ENCODE assay signal across 22 mouse cellular contexts in the genomic region with DNA sequence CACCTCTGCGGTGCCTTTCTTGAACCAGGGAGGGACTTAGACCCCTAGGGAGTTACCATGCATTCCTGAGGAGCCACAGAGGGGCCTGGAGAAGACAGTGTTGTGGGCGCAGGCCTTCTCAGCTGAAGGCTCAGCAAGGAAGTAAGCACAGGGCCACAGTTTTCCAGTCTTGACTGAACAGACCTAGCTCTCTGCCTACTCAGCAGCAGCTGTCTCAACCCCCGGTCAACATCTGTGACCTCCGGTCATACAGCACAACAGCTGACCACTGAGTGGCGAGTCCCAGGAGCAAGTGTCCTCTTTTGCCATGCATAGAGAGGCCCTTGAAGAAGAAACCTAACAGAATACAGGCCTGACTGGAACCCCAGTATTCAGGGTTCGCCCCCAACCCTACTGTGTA. TPM values are rescaled to one million over a fixed set of nuclear protein-coding genes. Genes with fewer than 3 reads are reported as not detected.
DNase-seq lines count a peak whose midpoint lies in the region; ATAC-seq and TF ChIP-seq lines count a peak whose summit lies in the region.
"Had no signal": no experiment of that assay in that cellular context is flagged by ENCODE, and none has a peak within 500 bp of the region (broad histone marks: within the 10 kb centered on the region; RNA-seq: fewer than 3 reads in every experiment).

No protein-coding gene starts in this region.

- no peak for TF ChIP-seq POLR2A in liver, adult 2 months (IDR thresholded peaks at IDR 0.05; ENCODE audit: extremely low read depth, insufficient read depth, low read length)

- ATAC-seq in liver, embryonic 11.5 days (replicated peaks; ENCODE audit: low FRiP score): no peak
- peak; percentile 31 for ATAC-seq in liver, postnatal 0 days
- ATAC-seq in erythroblast, adult 5-6 weeks (replicated peaks; ENCODE audit: low FRiP score, poor library complexity, severe bottlenecking): no peak
- ATAC-seq: activated CD4-positive, CD25-positive, alpha-beta regulatory T cell, adult 4 months; forebrain, embryonic 13.5 days; hindbrain, embryonic 16.5 days; intestine, embryonic 15.5 days had no signal

- H3K9ac ChIP-seq in liver, adult 2 months (ENCODE audit: low read depth, low read length): peak overlapping the region; percentile 10; the same call in 1 of the 2 replicates
- no peak overlapping the region for H3K9ac ChIP-seq in liver, embryonic 11.5 days (ENCODE audit: low read depth, low read length)
- peak overlapping the region; percentile 26; the same call in 1 of the 2 replicates for H3K9ac ChIP-seq in liver, postnatal 0 days (replicated peaks)
- H3K9ac ChIP-seq: embryonic facial prominence, embryonic 13.5 days; forebrain, embryonic 13.5 days; intestine, embryonic 15.5 days; limb, embryonic 12.5 days; lung, embryonic 14.5 days had no signal

- H3K9me3 ChIP-seq in liver, embryonic 11.5 days (ENCODE audit: control insufficient read depth, low read length): no peaks in the 10 kb centered on the region
- H3K9me3 ChIP-seq in liver, postnatal 0 days (ENCODE audit: low read length): no peaks in the 10 kb centered on the region
- H3K9me3 ChIP-seq: forebrain, embryonic 13.5 days; heart, embryonic 10.5 days; intestine, embryonic 15.5 days; limb, embryonic 12.5 days had no signal

- peaks cover 19% of the 10 kb centered on the region for H3K36me3 ChIP-seq in liver, adult 2 months (ENCODE audit: control insufficient read depth, insufficient read depth, low read length)
- peaks cover 32% of the 10 kb centered on the region for H3K36me3 ChIP-seq in liver, embryonic 11.5 days (ENCODE audit: control insufficient read depth, insufficient read depth, low read length)
- peaks cover 87% of the 10 kb centered on the region for H3K36me3 ChIP-seq in liver, postnatal 0 days (replicated peaks; ENCODE audit: insufficient read depth, low read length)

- H3K79me2 ChIP-seq in liver, adult 2 months (ENCODE audit: control insufficient read depth, insufficient read depth, low read length): peaks cover 77% of the 10 kb centered on the region

- TF ChIP-seq EP300 in liver, postnatal 0 days (IDR thresholded peaks at IDR 0.05; ENCODE audit: low read depth): no peak

- H3K27me3 ChIP-seq in liver, adult 2 months (ENCODE audit: control insufficient read depth, insufficient read depth, low read length): no peaks in the 10 kb centered on the region
- H3K27me3 ChIP-seq in liver, embryonic 11.5 days (replicated peaks; ENCODE audit: control insufficient read depth, insufficient read depth, low read length): no peaks in the 10 kb centered on the region
- H3K27me3 ChIP-seq in liver, postnatal 0 days (ENCODE audit: insufficient read depth, low read length): no peaks in the 10 kb centered on the region
- H3K27me3 ChIP-seq: embryonic facial prominence, embryonic 13.5 days; forebrain, embryonic 13.5 days; intestine, embryonic 15.5 days; limb, embryonic 12.5 days had no signal

- DNase-seq in heart, adult 11 months: peak; percentile 95
- no peak for DNase-seq in heart, postnatal 10 days
- DNase-seq in liver, adult 2 months (ENCODE audit: extremely low read depth, low read depth, low spot score): peak; percentile 56
- no peak for DNase-seq in liver, embryonic 11.5 days (ENCODE audit: low spot score)
- DNase-seq in kidney, postnatal 14 days: peak; percentile 50
- DNase-seq in liver, postnatal 0 days: no peak
- DNase-seq: adrenal gland, adult 8-10 months; cerebellum, adult 2 months; cerebellum, postnatal 36 days; embryo, embryonic 11 days; gastrocnemius, adult 2 months; lung, embryonic 14.5 days had no signal

- intact Hi-C loops in heart, postnatal 10 days (cut with DNase I): no loop called here

- no peak overlapping the region for H3K4me2 ChIP-seq in liver, embryonic 11.5 days
- no peak overlapping the region for H3K4me2 ChIP-seq in liver, postnatal 0 days (ENCODE audit: low read depth, low read length)
- H3K4me2 ChIP-seq: embryonic facial prominence, embryonic 13.5 days; forebrain, embryonic 13.5 days; intestine, embryonic 15.5 days; limb, embryonic 12.5 days; lung, embryonic 14.5 days had no signal

- H3K4me1 ChIP-seq in liver, adult 2 months (ENCODE audit: control insufficient read depth, insufficient read depth, low read length): peaks cover 38% of the 10 kb centered on the region
- H3K4me1 ChIP-seq in liver, embryonic 11.5 days (replicated peaks; ENCODE audit: control insufficient read depth, insufficient read depth, low read length): no peaks in the 10 kb centered on the region; the same call in none of the 2 replicates
- peaks cover 54% of the 10 kb centered on the region for H3K4me1 ChIP-seq in liver, postnatal 0 days (ENCODE audit: insufficient read depth)

- H3K4me3 ChIP-seq in liver, adult 2 months (ENCODE audit: insufficient read depth, low read depth, low read length): no peak overlapping the region
- no peak overlapping the region for H3K4me3 ChIP-seq in liver, embryonic 11.5 days (ENCODE audit: low read depth, low read length)
- no peak overlapping the region for H3K4me3 ChIP-seq in liver, postnatal 0 days (ENCODE audit: low read depth, low read length)
- H3K4me3 ChIP-seq: embryonic facial prominence, embryonic 13.5 days; forebrain, embryonic 13.5 days; gastrocnemius, adult 2 months; heart, embryonic 10.5 days; intestine, embryonic 15.5 days; layer of hippocampus, adult 2 months; limb, embryonic 12.5 days had no signal

- WGBS in liver, adult 2 months: 48% methylated on average over 6 of the region's 6 CpGs
- 84% methylated on average over 6 of the region's 6 CpGs for WGBS in liver, embryonic 11.5 days
- 73% methylated on average over 6 of the region's 6 CpGs for WGBS in liver, postnatal 0 days (ENCODE audit: insufficient replicate concordance)

- TF ChIP-seq CTCF in liver, adult 2 months (IDR thresholded peaks at IDR 0.05; ENCODE audit: low read depth, low read length): no peak
- TF ChIP-seq CTCF in liver, postnatal 0 days (IDR thresholded peaks at IDR 0.05; ENCODE audit: low read depth): no peak

- 0 out of 2 replicates have a peak overlapping the region, but pooled peaks have one; percentile 13 for H3K27ac ChIP-seq in liver, adult 2 months (replicated peaks; ENCODE audit: insufficient read depth, low read depth, low read length)
- H3K27ac ChIP-seq in liver, embryonic 11.5 days (ENCODE audit: low read depth, low read length): no peak overlapping the region
- H3K27ac ChIP-seq in liver, postnatal 0 days (ENCODE audit: low read depth): peak overlapping the region; percentile 29; the same call in 1 of the 2 replicates
- H3K27ac ChIP-seq: embryonic facial prominence, embryonic 13.5 days; forebrain, embryonic 13.5 days; gastrocnemius, adult 2 months; heart, embryonic 10.5 days; intestine, embryonic 15.5 days; layer of hippocampus, adult 2 months; limb, embryonic 12.5 days; macrophage had no signal

RNA-seq across cellular contexts. Expression of a gene that starts 14.0 kb away (rescaled TPM):
- 10 to 100 TPM; 26.4 to 35.1 TPM for total RNA-seq in heart, postnatal 10 days (2021)
- total RNA-seq in liver, adult 2 months (2014; rRNA removed): 40.2 and 43.7 TPM in 2 replicates
- 110 and 121 TPM in 2 replicates for polyA plus RNA-seq in liver, adult 2 months (2012; rRNA removed)
- polyA plus RNA-seq in liver, embryonic 11.5 days (2014; fragmentation: Nextera tagmentation; extraction: Ambion mirVana): 11.1 and 15.0 TPM in 2 replicates
- polyA plus RNA-seq in liver, postnatal 0 days (2015; fragmentation: Nextera tagmentation; extraction: Ambion mirVana): 12.8 and 13.3 TPM in 2 replicates
- 82.8 and 141 TPM in 2 replicates for total RNA-seq in erythroblast, adult 5-6 weeks (2015; ENCODE audit: low replicate concordance)
- total RNA-seq in erythroblast, adult 5-6 weeks (2017; ENCODE audit: low replicate concordance): 123 and 134 TPM in 2 replicates

Comparison
In these comparisons a context has a peak if more than half of its experiments do, and no peak if none do; other contexts are left out.
1. DNase-seq: peak in heart, adult 11 months (single experiment), liver, adult 2 months (single experiment) and kidney, postnatal 14 days (single experiment); none in heart, postnatal 10 days (0 of 2), liver, embryonic 11.5 days (single experiment) and liver, postnatal 0 days (single experiment).